Mouse (Mus musculus): ENCODE measurements around the gene Tyrp1.
A peak's percentile ranks its signal among the peaks of the same experiment; 100 is the strongest.

Gene Tyrp1

DNA sequence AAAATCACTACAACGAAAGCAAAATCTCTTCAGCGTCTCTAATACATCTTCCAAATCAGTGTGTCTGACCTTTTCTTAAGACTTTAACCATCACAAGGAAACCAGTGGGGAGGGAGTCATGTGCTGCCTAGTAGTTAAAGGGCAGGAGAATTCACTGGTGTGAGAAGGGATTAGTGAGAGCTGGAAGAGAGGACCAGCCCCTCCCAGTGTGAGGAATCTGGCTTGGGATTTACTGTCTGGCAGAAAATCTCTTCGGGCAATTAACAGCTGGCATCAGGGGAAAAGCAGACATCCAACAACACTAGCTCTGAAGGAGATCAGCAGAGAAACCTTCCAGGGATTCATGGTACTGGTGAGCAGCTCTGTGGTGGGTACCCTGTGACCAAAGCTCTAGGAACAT lies at the start of gene Tyrp1:
TSS of gene Tyrp1 (plus strand) at position 74 of the 400 bp plus-strand sequence.
- no peak for DNase-seq

DNA sequence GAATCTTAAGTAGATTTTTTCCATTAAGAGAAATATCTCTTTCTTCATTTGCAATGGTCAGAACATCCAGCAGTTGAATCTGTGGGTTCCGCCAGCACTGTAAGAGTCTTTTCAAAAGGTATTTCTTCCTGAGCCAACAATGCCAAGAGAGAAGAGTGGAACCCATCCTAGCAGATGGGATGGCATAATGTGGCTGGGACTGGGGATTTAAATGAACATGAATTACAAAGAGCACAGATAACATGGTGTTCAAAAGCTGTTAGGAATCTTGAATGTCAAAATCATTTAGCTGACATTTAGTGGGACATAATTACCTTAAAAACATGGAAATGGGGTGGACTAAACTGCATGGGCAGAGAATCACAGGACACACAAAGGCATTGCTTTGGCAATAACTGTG lies 45.6 kb upstream of the Tyrp1 start:
- no peak for DNase-seq

DNA sequence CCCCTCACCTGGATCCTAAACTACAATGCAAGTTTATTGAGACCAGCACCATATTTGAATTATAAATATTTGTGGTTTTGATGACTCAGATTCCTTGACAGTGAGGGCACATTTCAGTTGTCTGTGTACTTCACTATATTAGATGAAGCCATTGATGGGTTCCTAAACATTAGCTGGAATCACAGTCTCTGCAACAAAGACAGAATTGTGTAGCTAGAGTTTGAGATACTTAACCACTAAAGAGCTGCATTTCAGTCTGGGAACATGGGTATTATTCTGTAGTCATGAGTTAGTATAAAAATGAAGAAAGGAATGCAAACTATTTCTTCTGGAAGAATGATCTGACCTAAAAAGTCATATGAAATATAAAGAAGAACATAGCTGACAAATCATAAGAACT lies 14.4 kb upstream of the Tyrp1 start:
- DNase-seq = no peak

DNA sequence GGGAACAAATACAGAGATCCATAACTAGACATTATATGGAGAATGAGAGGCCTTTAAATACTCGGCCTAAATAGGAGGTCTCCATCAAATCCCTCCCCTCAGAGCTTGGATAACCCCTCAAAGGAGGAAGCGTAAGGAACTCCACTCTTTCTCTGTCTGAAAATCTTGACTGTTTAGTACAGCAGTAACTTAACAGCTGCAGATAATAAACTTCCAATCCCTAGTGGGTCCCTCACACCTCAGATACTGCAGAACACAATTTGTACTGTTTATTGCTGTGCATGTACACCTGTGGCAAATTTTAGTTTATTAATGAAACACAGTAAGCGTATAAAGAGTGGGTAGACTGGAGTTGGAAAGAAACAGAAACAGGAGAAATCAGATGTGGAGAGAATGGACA lies 12.0 kb upstream of the Tyrp1 start:
- DNase-seq = no peak

DNA sequence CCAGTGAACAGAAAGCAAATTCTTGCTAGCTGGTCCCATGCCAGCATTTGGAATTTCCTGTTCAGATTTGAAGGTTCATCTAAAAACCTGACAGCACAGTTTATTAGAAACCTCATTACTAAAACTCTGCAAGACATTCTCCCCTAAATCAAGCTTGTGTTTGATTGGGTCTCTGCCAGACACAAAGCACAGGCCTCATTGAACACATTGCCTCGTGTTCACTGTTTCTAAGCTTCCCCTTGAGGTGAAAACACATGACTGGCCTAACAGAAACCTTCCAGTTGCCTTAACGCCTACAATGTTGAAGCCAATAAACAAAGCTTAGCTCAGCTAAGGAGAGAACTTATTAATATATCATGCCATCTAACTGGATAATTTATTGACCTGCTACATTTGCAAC lies 5.7 kb upstream of the Tyrp1 start:
- no peak for DNase-seq

DNA sequence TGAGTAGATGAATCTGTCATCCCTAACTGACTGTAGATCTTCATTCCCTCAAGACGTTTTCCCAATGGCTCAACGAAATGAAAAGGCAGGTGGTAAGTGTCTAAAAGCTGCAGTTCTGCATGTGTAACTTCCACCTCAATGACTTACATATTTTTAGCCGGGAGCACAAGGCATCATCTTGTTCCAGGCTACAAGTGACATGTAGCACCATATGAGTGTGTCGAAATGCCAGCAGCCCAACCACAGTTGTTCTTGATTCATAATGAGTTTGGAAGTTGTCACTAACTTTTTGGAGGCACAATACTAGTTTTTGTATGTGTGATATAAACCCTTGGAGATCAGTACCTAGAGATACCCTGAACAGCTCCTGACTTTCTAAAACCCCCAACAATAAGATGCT lies 5.4 kb downstream of the Tyrp1 start:
- no peak for DNase-seq

DNA sequence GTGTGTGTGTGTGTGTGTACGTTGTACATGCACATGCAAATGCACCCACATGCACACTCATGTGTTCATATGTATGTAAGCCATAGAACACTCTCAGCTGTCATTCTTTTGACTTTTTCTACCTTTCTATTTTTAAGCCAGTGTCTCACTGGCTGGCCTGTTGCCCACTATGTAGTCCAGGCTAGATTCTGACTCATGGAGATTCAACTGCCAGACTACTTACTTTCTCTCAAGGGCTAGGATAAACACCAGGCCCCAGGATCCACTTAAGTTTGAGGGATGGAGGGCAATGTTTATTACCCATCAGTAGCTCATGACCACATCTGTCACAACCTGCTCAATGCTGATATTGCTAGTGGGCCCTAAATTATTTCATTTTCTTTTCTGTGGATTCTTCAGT lies 8.1 kb downstream of the Tyrp1 start:
- DNase-seq = no peak

DNA sequence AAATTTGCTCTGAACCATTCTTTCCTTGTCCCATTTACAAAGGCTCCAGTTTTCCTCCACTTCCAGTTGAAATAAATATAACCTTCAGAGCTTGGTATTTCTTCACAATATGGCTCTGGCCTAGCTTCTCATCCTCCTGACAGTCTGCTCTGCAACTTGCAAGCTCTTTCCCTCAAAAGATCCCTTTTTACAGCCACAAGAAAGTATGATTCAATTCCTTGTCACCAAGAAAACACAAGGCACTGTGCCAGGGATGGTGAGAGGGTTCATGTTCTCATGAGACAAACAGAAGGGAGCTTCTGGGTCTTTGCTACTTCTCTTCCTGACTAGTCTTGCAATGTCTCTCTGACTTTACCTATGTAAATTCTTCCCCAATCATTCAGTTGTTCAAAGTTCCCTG lies 9.8 kb downstream of the Tyrp1 start:
- DNase-seq = no peak

DNA sequence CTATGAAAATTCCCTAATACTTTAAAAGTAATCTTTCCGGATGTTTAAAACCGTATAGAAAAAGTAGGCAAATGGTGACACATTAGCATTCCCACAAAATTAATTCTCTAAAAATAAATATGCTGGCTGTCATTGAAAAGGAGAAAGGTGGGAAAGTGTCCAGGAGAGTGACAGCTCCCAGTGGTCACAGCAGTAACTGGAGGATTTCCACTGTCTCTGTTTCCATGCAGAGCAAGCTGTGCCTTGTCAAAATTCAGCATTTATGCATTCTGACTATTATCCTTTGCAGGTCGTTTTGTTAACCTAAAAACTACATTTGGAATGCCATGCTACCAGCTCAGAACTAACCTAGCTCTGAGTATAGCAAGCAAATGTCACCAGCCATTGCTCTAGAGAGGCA lies 12.1 kb downstream of the Tyrp1 start:
- no peak for DNase-seq

DNA sequence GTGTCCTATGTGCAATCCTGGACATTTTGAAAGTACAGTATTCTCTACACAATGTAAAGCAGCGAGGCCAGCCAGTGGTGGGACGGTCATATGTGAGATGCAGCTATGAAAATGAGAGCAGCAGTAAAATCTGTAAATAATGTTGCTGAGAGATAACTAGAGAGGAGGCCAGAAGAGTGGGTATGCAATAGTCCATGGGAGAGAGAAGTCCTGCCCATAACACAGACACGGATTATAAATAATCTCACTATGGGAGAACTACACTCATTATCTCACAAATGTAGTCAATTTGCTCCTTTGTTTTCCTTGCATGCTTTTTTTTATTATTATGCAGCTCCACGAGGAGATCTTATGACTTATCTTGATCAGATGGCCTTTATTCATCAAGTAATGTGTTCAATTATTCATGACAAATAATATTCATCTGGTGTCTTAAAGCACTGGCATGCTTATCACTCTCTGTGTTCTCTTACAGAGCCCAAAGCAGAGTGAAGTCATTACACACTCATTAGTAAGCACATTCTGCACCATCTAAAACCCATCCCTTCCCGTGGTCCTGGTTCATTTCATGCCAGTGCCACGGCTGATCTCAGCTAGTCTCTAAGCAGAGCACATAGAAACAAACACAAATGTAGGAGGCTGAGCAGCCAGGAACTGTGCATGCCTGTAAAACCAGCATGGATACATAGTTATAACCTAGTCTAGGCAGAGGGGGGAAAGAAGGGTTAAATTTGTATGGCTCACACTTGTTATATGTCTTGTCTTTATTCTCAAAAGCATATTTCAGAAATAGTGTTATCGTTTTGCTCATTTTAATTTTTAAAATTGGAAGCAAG lies 18.9 kb downstream of the Tyrp1 start:
- no peak for DNase-seq

DNA sequence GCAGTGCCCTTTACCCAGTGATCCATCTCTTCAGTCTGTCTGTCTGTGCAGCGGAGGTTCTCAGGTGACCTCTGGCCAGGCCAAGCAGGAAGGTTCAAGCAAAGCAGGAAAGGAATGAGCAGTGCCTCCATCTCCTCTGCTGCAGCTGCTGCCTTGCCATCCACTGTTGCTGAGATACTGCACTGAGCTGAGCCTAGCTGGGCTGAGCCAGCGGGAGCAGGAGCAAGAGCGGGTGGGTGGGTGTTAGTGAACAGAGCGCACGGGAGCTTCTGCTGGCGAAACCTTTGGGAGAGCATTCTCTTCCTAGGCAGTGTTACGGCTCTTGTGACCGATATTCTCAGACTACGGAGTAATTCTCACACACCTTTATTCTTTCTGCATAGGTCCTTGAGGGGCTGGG lies 21.6 kb downstream of the Tyrp1 start:
- DNase-seq = no peak

DNA sequence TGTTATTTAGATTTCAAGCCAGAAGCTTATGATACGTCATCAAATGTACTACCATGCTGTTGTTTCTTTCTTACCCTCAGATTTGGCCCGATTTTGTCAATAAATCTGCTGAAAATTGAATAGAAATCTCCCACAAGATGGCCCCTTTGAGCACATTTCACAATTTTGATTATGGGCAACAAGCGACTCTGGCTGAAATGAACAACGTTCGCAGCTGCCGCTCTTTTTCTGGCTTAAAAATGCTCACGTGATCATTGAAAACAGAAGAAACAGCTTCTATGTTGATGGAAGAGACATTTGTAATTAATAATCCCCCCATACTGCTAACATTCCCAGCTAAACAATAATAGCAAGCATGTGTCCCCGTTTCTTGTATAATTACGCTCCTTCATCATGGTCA lies 29.0 kb downstream of the Tyrp1 start:
- DNase-seq = no peak

DNA sequence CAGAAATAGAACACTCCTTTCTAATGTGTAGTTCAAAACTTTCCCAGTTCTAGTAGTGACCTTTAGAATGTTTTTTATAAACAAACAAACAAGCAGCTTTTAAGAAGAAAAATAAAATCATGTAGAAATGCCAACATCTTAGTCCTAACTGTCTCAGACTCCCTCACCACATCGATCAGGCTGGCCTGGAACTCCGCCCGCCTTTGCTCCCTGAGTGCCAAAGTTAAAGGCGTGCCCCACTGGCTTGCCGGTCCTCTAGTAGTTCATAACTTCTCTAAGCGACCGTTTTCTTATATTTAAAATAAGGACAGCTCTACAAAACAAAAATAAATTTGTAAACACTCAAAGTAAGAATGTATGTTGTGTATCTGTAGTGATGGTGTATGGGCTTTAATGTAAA lies 30.0 kb downstream of the Tyrp1 start:
- DNase-seq = no peak

DNA sequence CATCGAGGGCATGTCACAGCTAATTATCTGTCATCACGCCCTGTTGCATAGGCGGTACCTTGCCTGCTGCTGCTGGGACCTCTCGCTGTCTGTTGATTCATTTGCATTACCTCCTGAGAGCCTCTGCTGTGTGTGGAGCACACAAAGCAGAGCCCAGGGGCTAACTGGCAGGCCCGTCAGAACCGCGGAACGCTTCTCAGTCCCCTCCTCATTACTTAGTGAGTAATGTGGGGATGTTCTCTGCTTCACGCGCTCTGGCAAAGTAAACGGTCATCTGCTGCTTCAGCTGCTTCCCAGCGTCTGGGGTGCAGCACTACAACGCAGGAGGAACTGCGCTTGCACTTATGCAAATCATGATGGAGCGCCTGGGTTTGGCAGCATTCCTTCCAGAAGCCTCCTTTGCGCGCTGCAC lies 30.6 kb downstream of the Tyrp1 start:
- peak in 1 of 2 experiments; percentile 34 for DNase-seq

DNA sequence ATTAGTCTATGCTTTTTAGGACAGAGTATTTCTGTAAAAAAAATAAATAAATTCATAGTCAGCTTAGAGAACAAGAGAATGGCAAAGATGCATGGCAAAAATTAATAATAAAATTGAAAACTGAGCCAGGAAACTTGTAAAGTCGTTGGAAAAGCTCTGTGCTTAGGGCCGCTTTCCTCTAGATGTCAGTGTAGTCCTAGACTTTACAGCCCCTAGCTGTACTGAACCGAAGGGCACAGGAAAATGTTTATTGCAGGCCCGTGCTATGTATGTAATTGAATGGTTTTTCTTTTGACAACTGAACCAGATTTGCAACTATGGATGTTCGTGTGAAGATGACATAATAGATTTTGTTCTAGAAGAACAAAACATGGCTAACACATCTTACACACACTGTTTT lies 32.1 kb downstream of the Tyrp1 start:
- peak in 1 of 2 experiments; percentile 27 for DNase-seq

DNA sequence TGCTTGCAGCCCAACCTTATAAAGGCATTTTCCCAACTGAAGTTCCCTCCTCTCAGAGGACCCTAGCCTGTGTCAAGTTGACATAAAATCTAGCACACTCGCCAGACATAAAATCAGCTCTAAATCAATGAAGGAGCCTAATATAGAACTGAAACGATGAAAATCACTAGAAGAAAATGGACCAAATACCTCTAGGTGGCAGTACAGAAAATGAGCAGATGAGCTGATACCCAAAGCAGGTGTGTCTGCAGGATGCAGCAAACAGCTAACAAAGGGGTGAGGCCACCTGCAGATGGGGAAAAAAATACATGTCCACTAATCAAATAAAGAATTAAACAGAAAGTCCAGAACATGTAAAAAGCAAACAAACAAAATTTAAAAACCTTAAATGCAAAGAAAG lies 35.7 kb downstream of the Tyrp1 start:
- DNase-seq = no peak

DNA sequence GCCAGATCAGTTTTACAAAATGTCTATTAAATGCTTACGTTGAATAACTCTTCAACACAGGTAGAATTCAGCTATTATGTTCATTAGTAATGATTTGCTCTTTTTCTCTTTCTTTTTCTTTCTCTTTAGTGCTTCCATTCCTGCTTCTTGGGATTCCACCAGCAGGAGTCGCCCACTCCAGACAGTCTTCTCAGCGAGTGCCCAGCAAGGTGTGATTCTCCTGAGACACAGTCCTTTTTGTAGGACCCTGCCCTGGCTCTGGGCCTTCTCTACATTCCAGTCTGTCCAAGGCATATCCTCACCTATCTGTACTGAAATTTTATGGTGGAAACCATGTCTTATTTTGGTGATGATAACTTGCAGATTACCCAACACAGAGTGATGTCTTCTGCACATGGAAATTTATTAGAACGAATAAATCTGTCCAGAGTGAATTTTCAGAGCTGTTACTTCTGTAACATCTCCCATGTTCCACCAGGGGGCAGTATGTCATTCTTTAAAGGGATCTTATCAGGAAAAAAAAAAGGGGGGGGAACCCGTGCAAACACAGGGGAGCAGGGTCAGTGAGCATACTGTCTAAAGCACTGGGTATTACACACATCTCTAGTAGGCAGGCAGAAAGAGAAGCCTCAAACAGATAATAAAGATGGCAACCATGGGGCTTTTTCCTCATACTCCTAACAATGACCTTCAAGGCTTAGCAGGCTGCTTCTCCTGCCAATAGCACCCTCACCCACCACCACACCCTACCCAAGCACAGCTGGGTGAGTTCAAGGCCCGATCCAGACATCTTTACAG lies 39.1 kb downstream of the Tyrp1 start:
- peak in 1 of 2 experiments; percentile 16 for DNase-seq

DNA sequence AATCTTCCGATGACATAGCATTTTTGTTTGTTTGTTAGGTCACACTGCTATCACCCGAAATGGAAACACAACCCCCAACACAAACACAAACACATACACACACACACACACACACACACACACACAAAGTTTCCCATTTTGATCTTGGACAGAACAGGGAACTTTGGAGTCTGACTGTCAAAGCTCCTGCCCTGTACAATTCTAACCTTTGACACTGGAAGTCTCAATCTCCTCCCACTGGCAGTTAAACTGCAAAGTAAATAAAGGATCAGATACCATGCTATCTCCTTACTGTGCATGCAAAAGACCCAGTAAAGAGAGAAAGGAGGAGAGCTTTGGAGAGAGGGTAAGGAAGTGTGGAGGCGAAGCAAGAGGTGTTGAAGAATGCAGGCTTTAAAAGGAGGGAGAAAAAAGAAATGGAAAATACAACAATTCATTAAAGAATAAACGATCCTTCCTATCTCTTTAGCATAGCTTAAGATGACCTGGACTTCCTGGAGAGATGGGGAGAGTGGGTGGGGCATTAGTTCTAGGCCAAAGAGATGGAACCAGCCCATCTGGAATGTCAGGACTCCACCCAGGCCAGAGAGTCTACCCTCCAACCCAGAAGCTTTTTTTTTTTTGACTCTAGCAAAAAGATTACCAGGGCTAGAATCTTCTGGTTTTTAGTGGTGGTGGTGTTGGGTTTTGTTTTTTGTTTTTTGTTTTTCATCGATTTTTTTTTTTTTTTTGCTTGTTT lies 40.4 kb downstream of the Tyrp1 start:
- no peak for DNase-seq

DNA sequence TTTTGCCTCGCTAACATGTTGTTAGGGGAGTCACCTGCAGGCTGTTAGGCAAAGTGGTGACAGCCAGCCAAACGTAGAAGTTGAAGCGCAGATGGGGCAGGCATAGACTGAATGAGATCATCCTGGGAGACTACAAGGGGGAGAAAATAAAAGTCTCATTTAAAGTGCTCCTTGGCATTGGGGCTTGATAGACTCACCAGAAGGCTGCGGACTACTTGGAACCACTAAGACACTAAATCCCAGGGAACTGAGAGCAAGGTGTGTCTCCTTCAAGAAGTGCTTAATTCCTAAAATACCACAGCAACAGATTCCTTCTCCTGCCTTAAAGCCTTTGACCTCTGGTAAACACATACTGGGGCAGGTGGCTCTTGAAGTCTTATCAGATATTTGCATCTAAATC lies 41.1 kb downstream of the Tyrp1 start:
- DNase-seq = no peak

DNA sequence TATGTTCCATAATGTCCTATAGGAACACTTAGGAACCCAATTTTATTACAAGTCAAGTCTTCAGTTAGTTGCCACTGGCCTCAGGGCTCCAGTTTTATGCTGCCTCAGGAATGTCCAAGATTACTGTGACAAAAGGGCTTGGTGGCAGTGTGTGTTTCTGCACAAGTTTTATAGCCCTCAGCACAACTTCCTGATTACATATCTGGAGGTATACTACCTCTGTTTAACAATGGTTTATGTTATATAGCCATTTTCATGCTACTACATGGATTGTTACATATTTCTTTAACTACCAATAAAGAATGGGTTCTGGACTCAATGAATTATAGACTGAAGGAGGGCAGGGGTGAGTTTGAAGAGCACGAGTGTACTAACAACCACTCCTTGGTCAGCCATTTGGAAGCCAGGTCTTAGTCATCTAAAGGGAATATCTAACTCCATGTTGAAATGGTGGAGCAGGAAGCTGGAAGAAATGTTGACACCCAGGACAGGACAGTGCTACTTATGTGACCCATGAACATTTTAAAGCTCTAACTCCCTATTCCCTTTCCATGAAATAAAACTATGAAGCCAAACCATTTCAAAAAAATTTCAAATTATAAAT lies 48.2 kb downstream of the Tyrp1 start:
- DNase-seq = no peak

DNA sequence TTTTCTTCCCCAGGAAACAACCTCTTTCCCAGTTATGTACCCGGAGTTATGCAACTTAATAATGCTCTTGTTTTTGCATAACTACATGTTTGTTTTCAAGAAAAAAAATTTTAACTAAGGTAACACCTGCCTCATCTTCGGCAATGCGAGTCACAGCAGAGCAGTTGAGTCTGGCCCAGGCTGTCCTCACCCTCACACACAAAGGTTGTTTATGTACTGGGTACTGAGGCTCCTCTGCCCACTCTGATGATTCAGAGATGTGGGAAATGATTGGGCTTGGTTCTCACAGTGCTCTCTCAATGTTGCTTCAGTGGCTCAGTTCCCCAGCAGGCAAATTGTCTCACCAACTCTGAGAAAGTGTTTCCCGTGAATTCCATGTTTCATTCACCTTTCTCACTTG lies 52.7 kb downstream of the Tyrp1 start:
- DNase-seq = no peak

DNA sequence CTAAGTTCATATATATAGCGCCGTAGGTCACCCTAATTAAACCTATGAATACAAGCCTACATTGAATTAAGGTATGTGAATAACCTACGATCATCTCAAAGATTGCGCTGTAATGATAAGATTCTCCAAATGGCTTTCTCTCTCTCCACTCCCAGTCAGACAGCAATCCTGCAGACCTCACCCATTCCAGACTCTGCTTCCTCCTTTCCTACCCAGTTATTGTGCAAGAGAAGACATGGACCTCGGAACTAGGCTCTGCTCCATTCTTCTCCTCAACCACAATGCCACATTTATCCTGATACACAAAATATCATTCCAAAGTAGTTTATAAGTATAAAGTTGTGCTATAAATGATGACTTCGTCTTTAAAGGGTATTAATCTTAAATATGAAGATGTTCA lies 57.1 kb downstream of the Tyrp1 start:
- no peak for DNase-seq

DNA sequence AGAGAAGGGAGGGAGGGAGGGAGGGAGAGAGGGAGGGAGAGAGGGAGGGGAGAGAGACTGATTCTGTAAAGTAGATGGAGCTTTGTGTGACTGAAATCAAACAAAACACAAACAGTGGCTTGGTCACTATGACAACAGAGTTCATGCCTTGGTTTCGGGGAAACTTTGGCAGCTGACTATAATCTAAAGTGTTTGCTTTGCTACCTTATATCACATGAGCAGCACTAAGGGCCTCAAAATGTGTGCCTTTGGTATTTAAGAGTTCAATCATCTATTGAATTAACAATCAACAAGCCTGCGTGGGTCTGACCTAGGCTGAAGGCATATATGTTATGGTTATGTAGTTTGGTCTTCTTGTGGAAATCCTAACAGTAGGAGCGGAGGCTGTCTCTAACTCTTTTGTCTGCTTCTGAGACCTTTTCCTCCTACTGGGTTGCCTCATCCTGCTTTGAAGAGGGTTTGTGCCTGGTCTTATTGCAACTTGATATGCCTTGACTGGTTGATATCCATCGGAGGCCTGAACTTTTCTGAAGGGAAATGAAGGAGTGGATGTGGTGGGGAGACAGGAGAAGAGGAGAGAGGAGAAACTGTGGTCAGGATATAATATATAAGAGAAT lies 61.5 kb downstream of the Tyrp1 start:
- DNase-seq = peak in 1 of 2 experiments; percentile 28
